Mouse (Mus musculus): ENCODE results near the gene Shf.
"Not testable (repeated sequence)": the region's sequence is repeated elsewhere in the genome, so short reads cannot be mapped to it uniquely, and the experiment has no call there.

DNA sequence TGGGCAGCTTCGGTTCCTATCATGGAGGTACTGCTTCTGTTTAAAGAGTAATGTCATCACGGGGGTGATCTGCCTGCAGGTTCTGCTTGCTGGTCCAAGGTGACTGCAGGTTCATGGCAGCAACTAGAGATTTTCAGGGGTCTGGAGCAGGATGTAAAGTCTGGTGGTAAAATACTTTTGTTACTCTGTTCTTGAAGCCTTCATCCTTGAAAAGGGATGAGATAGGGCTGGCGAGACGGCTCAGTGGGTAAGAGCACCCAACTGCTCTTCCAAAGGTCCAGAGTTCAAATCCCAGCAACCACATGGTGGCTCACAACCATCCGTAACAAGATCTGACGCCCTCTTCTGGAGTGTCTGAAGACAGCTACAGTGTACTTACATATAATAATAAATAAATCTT lies 38.6 kb downstream of the Shf start:
- TF ChIP-seq CTCF (IDR thresholded peaks at IDR 0.05; ENCODE audit: low read depth, low read length); POLR2A (IDR thresholded peaks at IDR 0.05; ENCODE audit: extremely low read depth, insufficient read depth, low read length): not testable (repeated sequence)
